Mouse (Mus musculus): ENCODE measurements around the gene Mdga1. TPM values are rescaled to one million over a fixed set of nuclear protein-coding genes. Genes with fewer than 3 reads are reported as not detected.

The Mdga1 gene
- total RNA-seq, 2 experiments from 2014 or later: 27.8 to 32.7 TPM

DNA sequence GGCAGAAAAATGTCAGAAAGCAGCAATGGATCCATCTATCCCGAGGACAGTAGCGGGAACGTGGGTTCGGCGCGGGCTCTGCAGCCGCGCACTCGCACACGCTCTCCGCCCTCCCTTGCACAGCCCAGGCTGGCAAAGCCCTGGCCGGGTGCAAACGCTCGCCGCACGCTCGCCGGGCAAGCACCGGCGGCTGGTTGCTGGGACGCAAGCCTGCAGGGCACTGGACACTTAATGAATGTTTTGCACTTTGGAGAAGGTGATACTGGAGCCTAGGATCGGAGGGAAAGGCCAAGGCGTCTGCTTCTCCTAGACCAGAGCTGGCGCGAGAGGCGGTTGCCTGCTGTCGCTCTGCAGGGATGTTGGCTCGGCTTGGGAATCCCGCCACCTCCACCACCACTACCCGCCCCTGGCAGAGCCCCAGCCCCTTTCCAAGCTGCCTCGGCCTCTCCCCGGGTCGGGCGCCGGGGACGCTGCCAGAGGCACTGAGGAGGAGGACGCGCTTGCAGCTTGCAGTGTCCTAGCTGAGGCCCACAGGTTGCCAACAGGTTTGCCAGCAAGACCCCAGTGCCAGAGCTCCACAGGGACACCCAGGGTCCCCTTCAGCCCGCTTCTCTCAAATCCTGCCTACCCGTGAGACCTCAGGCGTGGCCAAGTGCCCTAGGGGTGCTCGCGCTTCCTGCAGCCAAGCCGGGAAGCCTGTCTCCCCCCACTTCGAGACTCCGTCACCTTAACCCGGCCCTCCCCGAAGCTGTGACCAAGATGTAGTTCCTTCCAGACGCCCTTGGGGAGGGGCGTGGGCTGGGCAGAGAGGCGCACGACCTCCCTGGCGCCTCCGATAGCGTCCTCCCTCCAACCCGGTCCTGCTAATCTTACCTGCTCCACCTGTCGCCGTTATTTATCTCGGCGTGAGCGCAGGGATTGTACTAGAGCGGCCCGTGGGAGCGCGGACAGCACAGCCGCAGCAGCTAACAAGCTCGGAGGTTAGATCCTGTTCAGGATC, 80.6 kb downstream of the Mdga1 start:
- intact Hi-C loops (cut with DNase I): loop anchor here (5.0 to 10.0 kb wide), 4 partner anchors 254 to 618 kb away; no protein-coding TSS in a partner anchor
- no peak for TF ChIP-seq CTCF (IDR thresholded peaks at IDR 0.05)
- H3K27ac ChIP-seq: peak overlapping the region; percentile 74

DNA sequence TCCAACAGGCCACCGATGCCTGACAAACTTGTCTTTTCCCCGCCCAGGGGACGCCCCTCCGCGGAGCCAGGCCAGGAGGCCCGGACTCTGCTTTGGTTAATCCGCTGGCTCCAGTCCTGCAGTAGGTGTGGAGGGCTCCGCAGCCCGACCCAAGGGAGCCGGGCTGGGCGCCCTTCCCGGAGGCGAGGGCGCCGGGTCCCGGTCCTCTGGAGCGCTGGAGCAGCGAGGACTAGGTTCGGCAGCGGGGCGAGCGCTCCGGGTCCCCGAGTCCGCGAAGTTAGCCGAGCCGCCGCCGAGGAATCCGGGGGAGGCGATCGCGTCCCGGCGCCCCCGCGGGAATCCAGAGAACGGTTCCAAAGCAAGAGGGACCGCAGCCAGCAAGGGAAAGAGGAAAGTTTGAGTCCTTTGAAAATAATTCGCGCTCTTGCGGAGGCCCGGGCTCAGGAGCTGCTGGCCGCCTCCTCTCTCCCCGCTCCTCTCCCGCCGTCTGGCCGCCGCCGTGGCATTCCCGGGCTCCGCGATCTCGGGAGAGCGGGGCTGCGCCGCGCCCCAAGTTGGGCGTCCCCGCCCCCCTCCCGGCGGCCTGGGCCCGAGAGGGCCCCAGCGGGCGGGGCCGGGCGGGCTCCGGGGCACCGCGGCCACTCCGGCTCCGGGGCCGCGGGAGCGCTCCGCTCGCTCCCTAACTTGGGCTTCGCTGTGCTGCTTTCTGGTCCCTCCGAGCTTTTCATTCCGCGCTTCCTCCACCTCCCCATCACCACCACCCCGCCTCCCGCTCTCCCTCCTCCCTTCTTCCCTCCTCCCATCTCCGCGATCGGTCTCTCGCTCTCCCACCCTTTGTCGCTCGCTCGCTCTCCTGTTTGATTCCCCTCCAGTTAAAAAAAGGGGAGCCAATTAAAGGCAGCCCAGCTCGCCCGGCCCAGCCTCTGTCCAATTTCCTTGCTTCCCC, 81.7 kb downstream of the Mdga1 start:
- Histone ChIP-seq H3K27ac (peak overlapping the region; percentile 60; the same call in 1 of the 2 replicates), H3K4me3 (peak overlapping the region; percentile 64)
- peak; percentile 64 to 72 for DNase-seq (ENCODE audit: extremely low spot score in 1 of 2, low spot score in 2 of 2)
- intact Hi-C loops (cut with DNase I): loop anchor here (2.0 to 10.0 kb wide), 5 partner anchors 253 to 619 kb away; no protein-coding TSS in a partner anchor
- no peak for TF ChIP-seq CTCF (IDR thresholded peaks at IDR 0.05)

More for the DNA sequence above, 80.6 kb downstream of the Mdga1 start:
- peak overlapping the region; percentile 64 for H3K4me3 ChIP-seq
- DNase-seq (ENCODE audit: extremely low spot score in 1 of 2, low spot score in 2 of 2): peak; percentile 54

- intact Hi-C loops (cut with DNase I): loop anchor here (2.0 to 10.0 kb wide), 5 partner anchors 253 to 620 kb away; no protein-coding TSS in a partner anchor
- peak; percentile 16 for TF ChIP-seq CTCF (IDR thresholded peaks at IDR 0.05)
- peak overlapping the region; percentile 60 for H3K27ac ChIP-seq
- peak in 1 of 2 experiments; percentile 42 for DNase-seq (ENCODE audit: extremely low spot score in 1 of 2, low spot score in 2 of 2)
- H3K4me3 ChIP-seq: peak overlapping the region; percentile 64
Measured at GRCm38 (mm10) chr17:29887271-29887880, 82.5 kb downstream of the Mdga1 start.

DNA sequence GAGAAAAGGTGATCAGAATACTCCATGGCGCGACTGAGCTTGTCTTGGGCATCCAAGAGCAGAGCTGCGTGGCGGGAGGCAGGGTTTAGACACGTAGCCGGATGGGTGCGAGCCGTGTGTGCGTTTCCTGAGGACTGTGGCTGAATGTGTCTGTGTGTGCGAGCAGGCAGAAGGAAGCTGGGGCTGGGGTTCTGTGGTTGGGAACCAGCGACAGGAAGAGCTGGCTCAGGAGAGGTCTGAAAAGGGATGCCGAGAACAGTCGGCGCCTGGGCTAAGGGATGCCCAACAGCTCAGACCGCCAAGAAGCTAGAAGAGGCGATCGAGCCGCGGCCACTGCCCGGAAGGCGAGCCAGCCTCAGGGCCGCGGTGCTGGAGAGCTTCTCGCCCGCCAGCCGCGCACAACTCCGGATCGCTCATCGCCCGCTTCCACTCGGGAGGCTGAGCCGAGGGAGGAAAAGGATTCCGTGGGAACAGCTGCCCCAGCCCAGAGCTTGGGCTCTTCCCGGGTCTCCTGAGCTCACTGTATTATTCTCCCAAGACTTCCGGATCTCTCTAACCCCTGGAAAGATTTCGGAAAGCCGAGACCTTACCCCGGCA, 83.1 kb downstream of the Mdga1 start:
- H3K4me3 ChIP-seq: peak overlapping the region; percentile 64
- no peak for TF ChIP-seq CTCF (IDR thresholded peaks at IDR 0.05)
- DNase-seq (ENCODE audit: extremely low spot score in 1 of 2, low spot score in 2 of 2): peak; percentile 34 to 48
- intact Hi-C loops (cut with DNase I): loop anchor here (2.0 to 10.0 kb wide), 5 partner anchors 252 to 621 kb away; no protein-coding TSS in a partner anchor
- H3K27ac ChIP-seq: peak overlapping the region; percentile 16

DNA sequence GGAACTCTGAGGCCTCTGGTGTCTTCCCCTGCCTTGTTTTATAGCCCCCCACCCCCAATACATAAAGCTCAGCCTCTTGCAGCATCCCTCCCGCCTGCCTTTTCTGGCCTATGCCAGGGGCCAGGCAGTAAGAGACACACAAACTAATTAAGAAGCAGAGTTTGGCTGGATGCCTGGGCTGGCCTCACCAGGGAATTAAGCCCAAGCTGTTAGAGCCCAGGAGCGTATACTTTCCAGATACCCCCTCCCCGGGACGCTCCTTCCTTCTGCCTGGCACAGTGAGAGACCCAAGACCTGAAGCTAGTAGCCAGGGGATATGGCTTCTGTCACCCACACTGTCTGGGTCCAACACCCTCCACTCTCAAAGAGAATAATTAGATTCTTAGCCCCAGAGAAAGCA, 83.8 kb downstream of the Mdga1 start:
- intact Hi-C loops (cut with DNase I): loop anchor here (2.0 to 10.0 kb wide), 5 partner anchors 251 to 621 kb away; no protein-coding TSS in a partner anchor
- no peak for DNase-seq (ENCODE audit: extremely low spot score in 1 of 2, low spot score in 2 of 2)
- no peak for TF ChIP-seq CTCF (IDR thresholded peaks at IDR 0.05)
- Histone ChIP-seq H3K4me3 (peak overlapping the region; percentile 64), H3K27ac (no peak overlapping the region)

DNA sequence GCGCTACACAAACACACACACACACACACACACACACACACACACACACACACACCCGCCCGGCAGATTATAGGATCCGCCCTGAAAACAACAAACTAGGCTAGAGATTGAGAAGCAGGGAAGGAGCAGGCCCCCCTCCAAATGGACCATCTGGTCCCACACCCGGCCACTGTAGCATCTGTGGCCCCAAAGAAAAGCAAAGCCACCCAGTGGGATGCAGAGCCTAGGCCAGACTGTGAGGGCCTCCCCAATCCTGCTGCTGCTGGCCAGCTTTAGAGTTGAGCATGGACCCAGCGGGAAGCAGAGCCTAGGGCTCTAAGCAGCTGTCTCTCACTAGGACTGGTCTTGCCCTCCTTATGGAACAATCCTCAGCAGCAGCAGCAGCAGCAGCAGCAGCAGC, 85.3 kb downstream of the Mdga1 start:
- intact Hi-C loops (cut with DNase I): loop anchor here (5.0 to 10.0 kb wide), 3 partner anchors 122 to 282 kb away; no protein-coding TSS in a partner anchor
- no peak for TF ChIP-seq CTCF (IDR thresholded peaks at IDR 0.05)
- H3K27ac ChIP-seq: no peak overlapping the region

GRCm38 (mm10) chr17:29883351-29883750, 86.5 kb downstream of the Mdga1 start:
- Histone ChIP-seq H3K4me3 (no peak overlapping the region), H3K27ac (no peak overlapping the region)
- intact Hi-C loops (cut with DNase I): loop anchor here (1.0 to 10.0 kb wide), 5 partner anchors 87 to 281 kb away; no protein-coding TSS in a partner anchor
- no peak for TF ChIP-seq CTCF (IDR thresholded peaks at IDR 0.05)
- DNase-seq (ENCODE audit: extremely low spot score in 1 of 2, low spot score in 2 of 2): no peak

More for the DNA sequence above, 85.3 kb downstream of the Mdga1 start:
- DNase-seq (ENCODE audit: extremely low spot score in 1 of 2, low spot score in 2 of 2): no peak
- H3K4me3 ChIP-seq: no peak overlapping the region

- no peak overlapping the region for H3K4me3 ChIP-seq
- H3K27ac ChIP-seq: no peak overlapping the region
- intact Hi-C loops (cut with DNase I): loop anchor here (1.0 to 10.0 kb wide), 5 partner anchors 87 to 281 kb away; no protein-coding TSS in a partner anchor
- peak; percentile 92 for TF ChIP-seq CTCF (IDR thresholded peaks at IDR 0.05)
- DNase-seq (ENCODE audit: extremely low spot score in 1 of 2, low spot score in 2 of 2): peak; percentile 69 to 78
Measured at GRCm38 (mm10) chr17:29882885-29883284, 87.0 kb downstream of the Mdga1 start.

DNA sequence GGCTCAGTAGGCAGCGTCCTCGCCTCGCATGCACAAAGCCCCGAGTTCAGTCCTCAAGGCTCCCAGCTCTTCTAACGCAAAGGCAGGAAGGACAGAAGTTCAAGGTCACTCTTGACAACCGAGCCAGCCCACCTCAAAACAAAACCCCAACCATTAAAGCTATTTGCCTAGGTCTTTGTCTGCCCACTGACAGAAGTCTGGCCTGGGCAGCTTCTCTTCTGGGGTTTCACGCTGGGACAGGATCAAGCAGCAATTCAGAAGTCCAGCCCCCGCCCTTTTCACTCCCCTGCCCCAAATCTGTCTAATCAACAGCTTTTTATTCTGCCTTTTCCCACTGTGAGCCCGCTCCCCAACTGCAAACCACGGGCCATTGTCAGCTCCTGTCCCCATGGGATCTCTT, 89.6 kb downstream of the Mdga1 start:
- intact Hi-C loops (cut with DNase I): loop anchor here (5.0 to 10.0 kb wide), 3 partner anchors 118 to 278 kb away; no protein-coding TSS in a partner anchor
- H3K27ac ChIP-seq: no peak overlapping the region
- no peak overlapping the region for H3K4me3 ChIP-seq
- DNase-seq (ENCODE audit: extremely low spot score in 1 of 2, low spot score in 2 of 2): no peak
- TF ChIP-seq CTCF (IDR thresholded peaks at IDR 0.05): no peak

GRCm38 (mm10) chr17:29878990-29879389, 90.9 kb downstream of the Mdga1 start:
- Histone ChIP-seq H3K27ac (no peak overlapping the region), H3K4me3 (no peak overlapping the region)
- intact Hi-C loops (cut with DNase I): no loop called here
- no peak for TF ChIP-seq CTCF (IDR thresholded peaks at IDR 0.05)
- no peak for DNase-seq (ENCODE audit: extremely low spot score in 1 of 2, low spot score in 2 of 2)
